Mouse (Mus musculus) myocyte (in vitro differentiated cells): Measurements from ENCODE around the gene Gm5475.

Source experiments
- CEBPB ChIP-seq: IDR thresholded peaks from 2 replicates; pipeline ENCODE4 v1.6.1; 2011; ENCODE audit warnings: mild to moderate bottlenecking, moderate library complexity; ENCODE audit not compliant: poor library complexity, insufficient read depth, severe bottlenecking
- MYOD1 ChIP-seq, 3 experiments: IDR thresholded peaks; one replicate each; pipeline ENCODE4 v1.6.1; 2011; ENCODE audit warnings: control low read depth in 2 of 3, low read depth in 2 of 3, mild to moderate bottlenecking in 2 of 3, moderate library complexity in 1 of 3; ENCODE audit not compliant: insufficient read length in 2 of 3, control insufficient read depth in 1 of 3
- POLR2A ChIP-seq: IDR thresholded peaks from one replicate; pipeline ENCODE4 v1.6.1; 2011; ENCODE audit warnings: low read depth, mild to moderate bottlenecking, control low read depth, moderate library complexity; ENCODE audit not compliant: insufficient read length
- TCF12 ChIP-seq: IDR thresholded peaks from one replicate; pipeline ENCODE4 v1.6.1; 2011; ENCODE audit warnings: mild to moderate bottlenecking, control low read depth; ENCODE audit not compliant: poor library complexity, insufficient read depth, severe bottlenecking
- USF1 ChIP-seq: IDR thresholded peaks from one replicate; pipeline ENCODE4 v1.6.1; 2011; ENCODE audit warnings: low read depth, mild to moderate bottlenecking, control low read depth, moderate library complexity

GRCm38 (mm10) chr15:100468295-100469188 lies 46.6 kb downstream of the Gm5475 start, which contains the start of gene Letmd1:
- peak in 2 of 3 experiments; percentile 29 to 59 for TF ChIP-seq MYOD1 (IDR thresholded peaks at IDR 0.05; ENCODE audit: control insufficient read depth in 1 of 3, insufficient read length in 2 of 3, low read depth in 2 of 3)
- no peak for TF ChIP-seq USF1
- TF ChIP-seq POLR2A = peak; percentile 81
- TF ChIP-seq TCF12 = no peak
- no peak for TF ChIP-seq CEBPB
